Mouse (Mus musculus) cerebral cortex, adult 2 months (tissue): ENCODE measurements around the gene Rnf34.

ENCODE experiments used
- WGBS: fragments of 180-500 bp; shearing (Covaris S2); methylation state at CpG from one replicate; pipeline ENCODE4 v1.1.7; 2018; 5-methylcytosine and 5-hydroxymethylcytosine counted together

Rnf34 gene

GRCm38 (mm10) chr5:122872626-122873025 is 22.8 kb downstream of the Rnf34 start:
- WGBS = 92% methylated on average over 3 of the region's 3 CpGs

GRCm38 (mm10) chr5:122873573-122873972 is 23.7 kb downstream of the Rnf34 start:
- 61% methylated on average over 2 of the region's 2 CpGs for WGBS

DNA sequence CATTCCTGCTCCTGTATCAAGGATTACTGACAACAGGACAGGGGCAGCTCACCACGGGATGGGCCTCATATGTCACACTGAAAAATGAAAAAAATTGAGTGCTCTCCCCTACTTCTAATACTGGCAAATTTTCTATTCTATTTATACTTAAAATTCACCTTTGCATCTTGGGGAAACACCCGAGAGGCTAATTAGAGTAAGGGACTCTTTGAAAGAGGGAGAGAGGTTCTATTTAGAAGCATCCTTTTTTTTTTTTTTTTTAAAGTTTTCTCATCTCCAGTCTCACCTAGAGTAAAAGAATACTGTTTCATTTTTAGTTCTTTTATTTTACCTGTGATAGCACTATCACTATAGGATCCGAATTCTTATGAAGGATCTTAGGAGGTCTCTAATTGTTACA is 24.5 kb downstream of the Rnf34 start:
- 89% methylated on average over 3 of the region's 3 CpGs for WGBS

DNA sequence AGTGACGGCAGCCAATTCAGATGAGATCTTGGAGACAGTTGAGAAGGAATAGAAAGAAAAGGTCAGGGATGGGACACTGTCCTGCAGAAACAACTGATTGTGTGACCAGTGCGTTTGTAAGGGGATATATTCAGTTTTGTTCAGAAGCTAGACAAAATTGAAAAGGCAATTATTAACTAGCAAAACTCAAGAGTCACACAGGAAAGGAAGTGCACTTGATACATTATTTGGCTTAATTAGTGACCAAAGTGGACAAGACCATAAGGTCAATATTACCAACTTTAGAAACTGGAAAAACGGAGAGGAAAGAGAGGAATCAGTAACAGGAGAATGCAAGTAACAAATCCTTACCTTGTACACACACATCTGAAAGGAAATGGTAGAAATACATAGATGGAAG is 26.8 kb downstream of the Rnf34 start:
- 78% methylated on average over 3 of the region's 3 CpGs for WGBS

DNA sequence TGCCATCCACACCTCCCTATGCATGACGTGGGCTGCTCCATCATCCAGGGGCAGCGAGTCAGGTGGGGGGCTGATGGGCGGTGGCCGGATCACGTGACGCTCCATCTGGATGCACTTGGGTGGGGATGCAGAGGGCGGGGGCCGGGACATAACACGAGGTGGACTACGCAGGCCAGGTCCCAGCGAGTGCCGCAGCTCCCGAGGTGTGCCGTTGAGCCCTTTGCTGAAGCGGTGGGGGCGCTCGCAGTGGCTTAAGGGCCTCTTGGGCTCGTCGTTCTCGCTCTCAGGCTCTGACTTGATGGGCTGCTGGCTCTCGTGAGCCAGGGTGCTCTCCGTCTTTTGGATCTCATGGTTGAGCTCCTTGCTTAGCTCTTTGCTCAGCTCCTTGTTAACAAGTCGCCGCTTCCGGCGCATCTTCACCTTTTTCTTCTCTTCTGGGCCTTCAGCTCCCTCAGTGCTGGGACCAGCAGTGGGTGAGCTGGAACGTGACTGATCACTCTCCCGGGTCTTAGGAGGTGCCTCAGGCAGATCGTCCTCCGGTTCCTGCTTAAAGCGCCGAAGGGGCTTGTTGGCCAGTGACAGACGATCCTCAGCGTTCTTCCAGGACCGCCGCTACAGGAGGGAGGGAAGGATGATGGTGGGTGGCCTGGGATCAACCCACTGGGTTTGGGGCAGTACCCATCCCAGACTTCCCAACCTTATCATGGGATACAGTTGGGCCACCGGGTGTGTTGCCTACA is 30.6 kb downstream of the Rnf34 start:
- 93% methylated on average over 37 of the region's 37 CpGs for WGBS

GRCm38 (mm10) chr5:122881313-122881712 is 31.5 kb downstream of the Rnf34 start:
- WGBS = 57% methylated on average over 5 of the region's 5 CpGs

DNA sequence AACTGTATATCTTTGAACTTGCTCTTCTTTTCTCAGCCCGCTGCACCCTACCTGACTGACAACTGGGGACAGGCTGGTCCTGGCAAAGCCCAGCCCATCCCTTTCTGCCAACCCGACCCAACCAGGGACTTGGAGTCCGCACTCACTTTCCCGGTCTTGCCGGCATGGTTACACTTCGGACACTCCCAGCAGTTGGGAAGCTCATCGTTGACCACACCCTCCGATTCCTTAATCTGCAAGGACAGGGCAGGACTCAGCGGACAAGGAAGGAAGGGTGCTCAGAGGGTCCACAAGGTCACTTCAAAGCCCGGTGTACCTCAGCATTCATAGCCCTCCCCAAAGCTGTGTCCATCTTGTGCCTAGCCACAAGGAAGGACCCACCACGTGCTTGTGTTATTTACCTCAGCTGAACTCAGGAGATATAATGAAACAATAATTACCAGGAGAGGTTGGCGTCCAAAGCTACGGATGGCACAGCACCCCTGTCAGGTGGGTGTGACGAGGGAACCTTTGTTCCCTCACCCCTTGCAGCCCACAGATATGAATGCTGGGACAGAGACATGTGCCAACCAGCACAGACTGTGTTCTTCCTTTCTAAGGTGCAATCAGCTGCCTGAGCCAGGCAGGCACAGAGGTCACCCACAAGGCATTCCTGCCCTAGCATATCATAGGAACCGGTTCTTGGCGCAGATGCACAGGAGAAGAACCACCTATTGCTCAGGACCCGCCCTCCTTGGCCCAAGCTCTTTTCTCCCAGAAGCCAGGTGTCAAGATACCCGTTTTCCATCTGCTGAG is 32.6 kb downstream of the Rnf34 start:
- 87% methylated on average over 18 of the region's 18 CpGs for WGBS

DNA sequence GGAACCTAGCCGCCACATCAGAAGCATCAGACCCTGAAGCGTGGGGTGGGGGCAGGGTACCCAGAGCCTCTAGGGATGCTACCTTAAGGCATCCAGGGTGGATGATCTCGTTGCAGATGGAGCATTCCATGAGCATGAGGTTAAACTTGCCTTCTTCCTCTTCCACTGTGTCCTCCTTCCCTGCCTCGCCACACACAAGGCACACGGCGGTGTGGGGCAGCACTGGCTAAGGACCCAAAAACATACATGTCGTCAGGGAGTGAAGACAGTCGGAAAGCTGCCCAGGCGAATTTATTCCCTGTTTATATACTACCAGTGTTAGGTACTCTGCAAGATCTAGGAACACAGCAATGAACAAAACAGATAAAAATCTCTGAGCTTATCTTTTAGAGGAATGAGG is 33.4 kb downstream of the Rnf34 start:
- 75% methylated on average over 9 of the region's 9 CpGs for WGBS

DNA sequence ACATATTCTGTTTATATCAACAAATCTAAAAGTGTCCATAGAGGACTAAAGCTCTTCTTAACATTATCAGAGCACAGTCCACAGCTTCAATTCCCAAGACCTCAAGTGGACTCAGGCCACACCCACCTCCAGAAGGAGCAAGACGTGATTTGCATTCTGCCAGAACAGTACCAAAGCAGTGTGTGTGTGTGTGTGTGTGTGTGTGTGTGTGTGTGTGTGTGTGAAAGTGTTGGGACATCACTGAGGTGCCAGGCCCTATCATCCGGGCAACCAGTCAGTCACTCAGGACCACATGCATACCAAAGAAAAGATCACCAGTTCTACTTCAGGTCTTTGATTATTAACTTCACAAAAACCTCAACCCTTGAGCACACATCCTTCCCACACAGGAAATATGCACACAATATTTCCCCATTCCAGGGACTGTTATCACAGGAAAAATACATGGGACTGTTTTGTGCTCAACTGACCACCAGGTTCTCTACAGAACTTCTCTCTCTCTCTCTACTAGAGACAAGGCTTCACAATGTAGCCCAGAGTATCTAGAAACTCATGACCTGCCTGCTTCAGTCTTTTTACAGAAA is 33.9 kb downstream of the Rnf34 start:
- 41% methylated on average over 2 of the region's 2 CpGs for WGBS

DNA sequence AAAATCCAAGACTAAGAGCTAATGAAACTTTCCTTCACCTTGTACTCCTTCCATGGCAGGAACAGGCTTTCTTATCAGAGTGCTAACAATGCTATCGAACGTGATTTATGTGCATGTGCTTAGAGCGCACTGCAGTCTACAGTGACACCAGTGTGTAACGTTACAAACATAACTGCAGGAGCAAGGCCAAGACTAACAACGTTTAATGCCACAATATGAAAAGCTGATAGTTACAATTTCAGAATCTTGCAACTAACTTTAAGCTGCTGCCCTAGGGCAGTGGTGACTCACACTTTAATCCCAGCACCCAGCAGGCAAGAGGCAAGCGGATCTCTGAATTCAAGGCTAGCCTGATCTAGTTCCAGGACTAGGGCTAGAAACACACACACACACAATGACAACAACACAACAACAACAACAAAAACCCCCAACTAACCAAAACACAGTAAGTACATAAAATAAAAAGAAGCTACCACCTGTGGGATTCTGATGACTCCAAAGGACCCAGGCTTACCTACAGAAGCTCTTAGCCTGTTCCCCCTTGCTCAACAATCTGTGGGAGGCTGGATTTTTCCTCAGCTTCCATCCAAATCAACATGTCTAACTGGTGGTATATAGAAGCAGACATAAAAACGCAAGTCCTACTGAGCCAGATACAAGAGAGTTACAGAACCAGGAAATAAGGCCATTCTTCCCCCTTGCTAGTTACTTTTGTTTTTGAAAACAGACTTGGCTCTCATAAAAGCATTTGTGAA is 34.9 kb downstream of the Rnf34 start:
- 77% methylated on average over 7 of the region's 7 CpGs for WGBS

DNA sequence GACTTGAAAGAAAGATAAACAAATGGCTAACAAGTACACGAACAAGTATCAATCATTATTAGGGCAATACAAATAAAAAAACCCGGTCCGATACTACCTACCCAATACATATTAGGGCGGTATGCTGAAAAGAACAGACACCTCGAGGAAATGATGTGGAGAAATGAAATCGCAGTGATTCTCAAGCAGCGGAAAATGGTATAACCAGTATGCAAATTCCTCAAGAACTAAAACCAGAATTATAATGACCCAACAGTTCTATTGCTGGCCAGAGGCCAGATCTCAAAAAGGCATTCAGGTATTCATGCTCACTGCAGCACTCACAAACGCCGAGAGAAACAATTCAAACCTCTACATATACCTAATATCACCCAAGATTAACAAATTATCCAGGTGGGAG is 37.2 kb downstream of the Rnf34 start:
- 83% methylated on average over 9 of the region's 9 CpGs for WGBS

DNA sequence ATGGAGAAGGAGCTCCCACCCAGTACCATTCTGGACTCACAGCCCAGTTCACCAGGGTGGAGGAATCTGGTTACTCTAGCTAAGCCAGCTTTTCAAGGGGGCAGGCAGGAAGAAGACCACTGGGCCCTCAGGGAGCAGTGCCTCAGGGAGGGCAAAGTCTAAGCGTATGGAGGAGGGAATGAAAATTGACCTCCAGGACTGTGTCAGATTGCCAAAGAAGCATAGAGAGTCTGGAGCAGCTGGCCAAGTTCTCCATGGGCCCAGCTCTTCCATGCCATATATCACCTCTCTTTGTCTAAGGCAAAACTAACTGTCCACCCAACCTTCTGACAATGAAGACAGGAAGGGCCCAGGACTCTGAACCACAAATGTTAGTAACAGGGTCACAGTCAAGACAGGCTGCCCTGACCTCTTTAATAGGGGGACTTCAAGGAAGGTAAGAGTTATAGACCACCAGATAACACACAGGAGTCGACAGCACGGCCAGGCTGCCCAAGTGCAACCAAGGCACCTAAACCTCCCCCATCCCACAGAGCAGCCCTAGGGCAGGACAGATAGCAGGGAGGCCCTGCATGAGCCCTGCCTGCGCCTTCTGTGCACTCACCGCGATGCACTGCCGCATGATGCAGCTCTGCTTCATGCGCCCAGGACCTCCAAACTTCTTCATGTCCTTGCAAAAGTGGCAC is 38.2 kb downstream of the Rnf34 start:
- 91% methylated on average over 8 of the region's 8 CpGs for WGBS

DNA sequence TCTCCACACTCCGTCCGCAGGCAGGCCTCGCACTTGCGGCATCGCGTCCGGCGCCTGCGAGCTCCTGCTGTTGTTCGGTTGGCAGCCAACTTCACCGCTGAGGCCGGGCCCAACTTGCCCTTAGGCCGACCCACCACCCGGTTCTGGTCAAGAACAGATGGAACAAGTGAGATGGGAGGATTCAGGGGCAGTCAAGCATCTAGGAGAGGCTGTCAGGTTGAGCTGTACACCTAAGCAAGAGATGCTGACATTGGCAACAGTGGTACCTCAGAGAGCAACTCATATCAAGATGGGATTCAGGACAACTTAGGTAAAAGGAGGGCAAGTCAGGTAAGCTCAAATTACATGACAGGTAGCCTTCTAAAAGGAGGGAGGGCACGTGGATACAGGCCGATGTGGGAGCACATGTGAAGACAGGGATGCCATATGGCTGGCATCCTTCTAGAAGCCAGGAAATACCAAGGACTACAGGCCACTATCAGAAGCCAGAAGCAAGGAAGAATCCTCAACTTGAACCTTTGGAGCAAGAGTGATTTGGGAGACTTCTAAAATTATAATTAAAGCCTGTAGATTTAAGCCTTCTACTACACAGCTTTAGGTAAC is 38.9 kb downstream of the Rnf34 start:
- WGBS = 92% methylated on average over 16 of the region's 16 CpGs

DNA sequence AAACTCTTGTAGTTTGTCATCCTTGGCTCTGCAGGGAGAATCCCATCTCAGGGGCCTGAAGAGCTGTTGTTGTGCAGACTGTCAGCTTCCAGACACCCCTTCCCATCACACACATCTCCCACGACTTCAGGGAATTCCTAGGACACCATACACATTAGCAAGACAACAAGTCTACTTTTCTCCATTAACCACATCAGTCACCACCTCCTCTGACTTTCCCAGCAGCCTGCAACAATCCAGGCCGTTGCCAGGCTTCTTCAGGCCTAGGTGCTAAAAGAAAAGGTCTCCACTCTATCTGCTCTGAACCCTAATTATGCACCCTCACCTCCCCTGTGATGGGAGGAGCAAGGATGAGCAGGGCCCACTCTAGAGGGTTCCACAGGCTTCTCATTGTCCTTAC is 40.5 kb downstream of the Rnf34 start:
- WGBS = 69% methylated on average over 2 of the region's 2 CpGs

GRCm38 (mm10) chr5:122893270-122893669 is 43.4 kb downstream of the Rnf34 start:
- 71% methylated on average over 6 of the region's 6 CpGs for WGBS

- 49% methylated on average over 5 of the region's 5 CpGs for WGBS
These were observed 44.3 kb downstream of the Rnf34 start for GRCm38 (mm10) chr5:122894007-122894637.

DNA sequence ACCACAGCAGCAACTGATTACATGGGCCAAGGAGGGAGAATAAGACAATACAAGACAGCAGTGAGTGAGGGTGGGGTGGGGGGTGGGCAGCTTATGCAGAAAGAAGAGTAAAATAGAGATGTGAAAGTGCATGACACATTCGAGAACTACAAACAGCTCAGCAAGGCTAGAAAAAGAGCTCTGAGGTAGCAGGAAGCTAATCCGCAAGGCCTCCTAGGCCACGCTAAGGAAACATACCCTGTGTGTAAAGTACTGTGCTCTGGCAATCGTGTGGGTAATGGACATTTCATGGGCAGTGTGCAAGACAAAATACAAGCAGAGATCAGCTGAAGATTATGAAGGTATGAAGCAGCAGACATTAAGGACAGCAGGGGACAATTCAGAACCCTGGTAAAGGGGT is 45.0 kb downstream of the Rnf34 start:
- 72% methylated on average over 4 of the region's 4 CpGs for WGBS

- 81% methylated on average over 6 of the region's 6 CpGs for WGBS
These were observed 48.3 kb downstream of the Rnf34 start for GRCm38 (mm10) chr5:122898153-122898552.

DNA sequence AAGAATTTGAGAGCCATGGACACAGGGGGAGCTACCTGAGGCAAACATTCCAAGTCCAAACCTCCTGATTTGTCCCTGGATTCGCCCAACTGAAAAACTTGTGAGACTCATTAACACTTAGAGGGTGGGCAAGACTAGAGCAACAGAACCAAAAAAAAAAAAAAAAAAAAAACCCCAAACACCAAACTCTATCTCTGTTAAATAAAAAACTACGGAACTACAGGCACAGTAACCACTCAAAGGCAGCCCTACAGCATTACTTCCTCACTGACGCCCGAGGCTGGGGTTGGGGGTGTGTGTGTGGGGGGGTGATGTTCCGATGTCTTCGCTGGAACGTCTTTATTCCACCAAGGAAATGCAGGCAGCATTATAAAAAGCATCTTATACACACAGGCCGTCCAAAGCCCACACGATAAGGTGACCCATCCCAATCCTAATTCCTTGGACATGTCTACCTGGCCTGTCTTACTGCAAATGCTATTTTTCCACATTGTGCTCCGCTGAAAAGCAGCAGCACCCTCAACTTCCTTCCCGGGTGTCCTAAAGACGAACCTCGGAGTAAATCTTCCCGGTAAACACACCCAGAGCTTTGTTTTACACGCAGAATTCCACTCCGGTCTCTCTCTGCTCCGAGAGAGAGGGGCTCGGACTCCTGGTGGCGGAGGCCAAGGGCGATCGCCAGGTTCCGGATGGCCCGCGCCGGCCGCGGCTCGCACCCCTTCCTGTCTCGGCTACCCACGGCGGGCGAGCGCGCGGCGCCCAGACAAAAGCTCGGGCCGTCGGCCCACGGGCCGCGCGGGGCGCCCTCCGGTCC is 49.3 kb downstream of the Rnf34 start:
- 2% methylated on average over 41 of the region's 45 CpGs for WGBS
